Mouse (Mus musculus) lung, postnatal 0 days (tissue): ENCODE measurements around the gene Zfp229.

Experiments used
- CTCF ChIP-seq: IDR thresholded peaks from 2 replicates; pipeline ENCODE4 v1.5.1; 2016; ENCODE audit warnings: antibody characterized with exemption, mild to moderate bottlenecking
- EP300 ChIP-seq: IDR thresholded peaks from 2 replicates; pipeline ENCODE4 v1.6.1; 2016; ENCODE audit warnings: antibody characterized with exemption, mild to moderate bottlenecking, control low read depth

GRCm38 (mm10) chr17:21693342-21693741, 37.3 kb upstream of the Zfp229 start:
- no peak for TF ChIP-seq CTCF
- no peak for TF ChIP-seq EP300
